Mouse (Mus musculus) kidney, adult 2 months (tissue): Measurements from ENCODE around the gene Slc26a1. TPM values are rescaled to one million over a fixed set of nuclear protein-coding genes. Genes with fewer than 3 reads are reported as not detected.
A peak's percentile ranks its signal among the peaks of the same experiment; 100 is the strongest.

Experiments
- DNase-seq: peaks from one replicate; pipeline ENCODE4 v3.0.0; 2021
- H3K27ac ChIP-seq: fragments of 200-500 bp; 2 replicates; pipeline ENCODE4 v1.5.1; 2012; ENCODE audit warnings: low read depth, low read length, control low read depth, inconsistent platforms; ENCODE audit not compliant: insufficient read depth
- H3K27me3 ChIP-seq: fragments of 200-500 bp; replicated peaks from 2 replicates; pipeline ENCODE4 v1.6.1; 2012; ENCODE audit warnings: mild to moderate bottlenecking, moderate library complexity, low read length, inconsistent platforms; ENCODE audit not compliant: control insufficient read depth, insufficient read depth
- H3K36me3 ChIP-seq: fragments of 200-500 bp; 2 replicates; pipeline ENCODE4 v1.6.1; 2012; ENCODE audit warnings: mild to moderate bottlenecking, moderate library complexity, low read length, inconsistent platforms; ENCODE audit not compliant: control insufficient read depth, insufficient read depth
- H3K4me1 ChIP-seq: fragments of 200-500 bp; 2 replicates; pipeline ENCODE4 v1.6.1; 2011; ENCODE audit warnings: low read length; ENCODE audit not compliant: control insufficient read depth, insufficient read depth
- H3K4me3 ChIP-seq: fragments of 200-500 bp; 2 replicates; pipeline ENCODE4 v1.5.1; 2011; ENCODE audit warnings: mild to moderate bottlenecking, low read depth, low read length, control low read depth; ENCODE audit not compliant: insufficient read depth
- CTCF ChIP-seq: fragments of 200-500 bp; conservative IDR thresholded peaks from 2 replicates; pipeline ENCODE4 v1.5.1; 2011; ENCODE audit warnings: low read depth, mild to moderate bottlenecking, control low read depth, low read length, moderate library complexity, mixed read lengths; ENCODE audit not compliant: insufficient read depth, insufficient read length
- POLR2A ChIP-seq: fragments of 200-500 bp; IDR thresholded peaks from one replicate; pipeline ENCODE4 v1.6.1; 2011; ENCODE audit warnings: low read depth, low read length, control low read depth
- WGBS: fragments of 180-500 bp; shearing (Covaris S2); methylation state at CpG from one replicate; pipeline ENCODE4 v1.1.7; 2018; 5-methylcytosine and 5-hydroxymethylcytosine counted together
- polyA plus RNA-seq: library from polyadenylated mRNA; depleted of rRNA; stranded (reverse); fragments of >200 nt; gene quantifications from 2 replicates; pipeline ENCODE4 v1.2.3, GENCODE M21; 2012

Gene Slc26a1
- polyA plus RNA-seq, 1 experiment = 257 TPM

DNA sequence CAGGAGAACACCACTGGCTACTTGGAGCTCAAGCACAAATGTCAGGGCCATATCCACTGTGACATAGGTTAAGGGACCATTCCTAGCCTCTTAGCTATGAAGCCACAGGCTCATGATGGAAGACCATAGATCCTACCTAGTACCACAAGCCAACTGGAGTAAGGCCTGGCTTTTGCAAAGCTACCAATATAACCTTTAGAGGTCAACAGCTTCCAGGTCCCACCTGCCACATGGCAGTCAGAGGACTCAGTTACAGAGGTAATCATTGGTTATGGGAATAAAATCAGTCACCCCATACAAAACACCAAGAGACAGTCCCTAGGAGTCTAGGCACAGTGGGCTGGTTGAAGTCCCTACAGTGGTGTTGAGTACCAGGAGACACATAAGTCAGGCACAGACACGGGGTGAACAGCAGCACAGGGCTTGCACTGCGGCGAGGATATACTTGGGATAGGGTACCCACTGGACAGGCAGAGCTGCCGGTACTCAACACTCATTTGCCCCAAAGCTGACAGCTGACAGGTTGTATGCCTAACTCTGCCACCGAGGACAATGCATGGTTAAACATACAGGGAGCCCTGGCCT is 24.1 kb downstream of the Slc26a1 start:
- Histone ChIP-seq H3K27ac (no peak overlapping the region), H3K27me3 (no peaks in the 10 kb centered on the region), H3K4me3 (no peak overlapping the region), H3K4me1 (peaks cover 5% of the 10 kb centered on the region; the same call in 1 of the 2 replicates), H3K36me3 (peaks cover 3% of the 10 kb centered on the region)
- DNase-seq = no peak
- TF ChIP-seq POLR2A = no peak
- no peak for TF ChIP-seq CTCF
- 71% methylated on average over 5 of the region's 5 CpGs for WGBS

DNA sequence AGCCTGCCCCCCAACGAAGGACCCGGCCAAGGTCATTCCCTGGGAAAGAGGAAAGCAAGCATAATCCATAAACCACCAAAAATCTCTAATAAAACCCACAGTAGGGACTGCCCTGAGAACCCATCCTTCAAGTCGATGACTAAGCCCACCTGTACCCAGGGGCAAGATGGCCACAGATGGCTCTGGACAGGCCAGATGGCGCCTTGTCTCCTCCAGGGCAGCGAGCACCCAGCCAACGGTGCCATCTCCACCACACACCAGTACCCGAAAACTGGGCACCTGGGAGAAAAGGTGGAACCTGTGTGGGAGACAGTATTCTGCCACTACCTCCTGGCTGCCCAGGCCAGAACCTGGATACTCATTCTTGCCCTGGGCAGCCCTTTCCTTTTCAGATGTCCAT is 25.0 kb downstream of the Slc26a1 start:
- H3K27me3 ChIP-seq = no peaks in the 10 kb centered on the region
- H3K4me3 ChIP-seq = no peak overlapping the region
- H3K4me1 ChIP-seq = peaks cover 5% of the 10 kb centered on the region; the same call in 1 of the 2 replicates
- H3K36me3 ChIP-seq = peaks cover 3% of the 10 kb centered on the region
- H3K27ac ChIP-seq = no peak overlapping the region
- TF ChIP-seq POLR2A (no peak), CTCF (no peak)
- WGBS = 93% methylated on average over 7 of the region's 7 CpGs
- no peak for DNase-seq

DNA sequence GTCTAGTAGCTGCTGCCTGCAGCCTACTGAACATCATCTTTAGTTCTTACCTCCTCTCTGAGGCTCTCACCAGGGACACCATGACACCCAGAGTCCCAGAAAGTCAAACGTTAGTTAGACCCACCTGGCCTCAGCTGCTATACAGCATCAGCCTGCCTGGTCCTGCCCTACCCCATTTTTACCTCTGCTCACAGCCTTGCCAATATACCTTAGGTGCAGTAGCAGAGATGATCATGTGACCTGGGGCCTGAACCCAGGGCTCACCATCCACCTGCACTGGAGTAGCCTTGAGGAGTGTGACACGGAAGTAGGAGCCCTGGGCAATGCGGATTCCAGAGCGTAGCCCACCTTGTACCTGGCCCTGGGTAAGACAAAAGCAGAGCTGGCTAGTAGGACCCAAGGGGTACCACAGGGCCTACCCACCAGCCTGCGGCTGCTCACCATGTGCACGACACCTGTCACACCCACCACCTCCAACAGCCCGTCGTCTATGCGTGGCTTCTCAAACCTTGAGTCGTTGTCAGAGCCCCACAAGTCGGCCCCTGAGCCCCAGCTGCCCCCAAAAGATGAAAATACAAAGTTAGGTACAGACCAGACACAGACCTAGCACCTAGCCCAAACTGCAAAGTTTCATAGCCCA is 26.3 kb downstream of the Slc26a1 start:
- H3K36me3 ChIP-seq = peaks cover 1% of the 10 kb centered on the region
- no peak overlapping the region for H3K27ac ChIP-seq
- H3K4me1 ChIP-seq = no peaks in the 10 kb centered on the region
- TF ChIP-seq POLR2A (no peak), CTCF (no peak)
- H3K4me3 ChIP-seq = no peak overlapping the region
- no peak for DNase-seq
- 92% methylated on average over 11 of the region's 11 CpGs for WGBS
- H3K27me3 ChIP-seq = no peaks in the 10 kb centered on the region

DNA sequence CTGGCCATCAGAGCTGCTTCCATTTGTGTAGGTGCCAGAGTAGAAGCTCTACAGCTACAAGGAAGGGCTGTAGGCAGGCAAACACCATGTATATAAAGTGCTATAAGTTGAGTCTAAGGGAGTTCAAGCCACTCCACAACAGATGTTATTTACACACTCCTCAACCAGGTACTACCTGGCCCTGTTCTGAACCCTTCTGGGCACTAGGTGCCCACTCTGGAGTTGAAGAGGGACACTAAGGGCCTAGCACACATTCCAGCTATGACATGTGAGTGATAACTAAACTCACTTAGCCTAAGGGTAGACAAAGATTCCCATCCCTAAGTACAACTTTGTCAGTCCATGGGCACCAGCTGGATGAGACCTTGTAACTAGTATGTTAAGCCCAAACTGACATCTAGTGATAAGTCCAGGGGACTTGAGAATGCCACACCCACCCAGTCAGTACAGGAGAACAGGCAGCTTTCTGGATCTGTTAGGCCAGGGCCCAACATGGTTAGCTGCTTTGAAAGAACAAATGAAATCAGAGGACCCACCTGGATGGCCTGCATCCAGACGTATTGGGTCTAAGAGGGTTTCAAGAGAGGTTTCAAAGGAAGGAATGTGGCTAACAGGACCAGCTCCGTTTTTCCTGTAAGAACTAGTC is 27.4 kb downstream of the Slc26a1 start:
- no peaks in the 10 kb centered on the region for H3K36me3 ChIP-seq
- DNase-seq = no peak

DNA sequence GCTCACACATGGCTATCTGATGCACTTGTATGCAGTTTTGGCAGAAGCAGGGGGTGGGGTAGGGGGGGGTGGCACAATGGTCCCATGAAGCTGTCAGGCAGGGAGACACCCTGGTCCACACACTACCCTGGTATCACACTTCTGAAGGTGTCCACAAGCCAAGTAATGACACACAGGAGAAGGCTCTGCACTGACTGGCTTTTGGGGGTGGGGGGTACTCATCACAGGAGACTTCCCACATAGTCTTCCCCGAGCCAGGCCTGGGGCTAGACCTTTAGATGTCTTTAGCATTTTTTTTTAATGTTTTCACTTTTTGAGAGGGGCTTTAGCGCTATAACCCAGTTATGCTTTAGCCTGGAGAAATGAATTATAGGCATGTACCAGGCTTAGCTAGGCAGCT is 28.1 kb downstream of the Slc26a1 start:
- WGBS = 89% methylated on average over 2 of the region's 2 CpGs
- H3K4me3 ChIP-seq = no peak overlapping the region
- H3K4me1 ChIP-seq = no peaks in the 10 kb centered on the region
- TF ChIP-seq POLR2A = no peak
- no peak for TF ChIP-seq CTCF
- H3K27ac ChIP-seq = no peak overlapping the region
- DNase-seq = no peak
- no peaks in the 10 kb centered on the region for H3K27me3 ChIP-seq
- H3K36me3 ChIP-seq = no peaks in the 10 kb centered on the region

More for the DNA sequence above, 27.4 kb downstream of the Slc26a1 start:
- Histone ChIP-seq H3K4me3 (no peak overlapping the region), H3K4me1 (no peaks in the 10 kb centered on the region), H3K27ac (no peak overlapping the region), H3K27me3 (no peaks in the 10 kb centered on the region)
- TF ChIP-seq POLR2A (no peak), CTCF (no peak)
- 80% methylated on average over 2 of the region's 2 CpGs for WGBS

DNA sequence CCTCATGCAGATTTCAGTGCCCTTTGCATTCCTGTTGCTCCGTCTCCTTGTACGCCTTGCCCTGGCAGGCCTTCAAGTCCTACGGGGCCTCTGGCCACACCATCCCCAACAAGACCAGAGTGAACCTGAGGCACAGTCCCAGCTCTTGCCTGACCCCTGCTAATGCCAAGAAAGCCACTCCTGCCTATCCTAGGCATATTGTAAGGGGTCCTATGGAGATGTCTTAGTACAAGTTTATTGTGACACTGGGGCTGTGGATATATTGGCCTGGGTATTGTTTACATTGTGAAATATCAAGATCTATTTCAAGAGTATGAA is 29.1 kb downstream of the Slc26a1 start:
- 46% methylated on average over 3 of the region's 3 CpGs for WGBS
- H3K36me3 ChIP-seq = no peaks in the 10 kb centered on the region

DNA sequence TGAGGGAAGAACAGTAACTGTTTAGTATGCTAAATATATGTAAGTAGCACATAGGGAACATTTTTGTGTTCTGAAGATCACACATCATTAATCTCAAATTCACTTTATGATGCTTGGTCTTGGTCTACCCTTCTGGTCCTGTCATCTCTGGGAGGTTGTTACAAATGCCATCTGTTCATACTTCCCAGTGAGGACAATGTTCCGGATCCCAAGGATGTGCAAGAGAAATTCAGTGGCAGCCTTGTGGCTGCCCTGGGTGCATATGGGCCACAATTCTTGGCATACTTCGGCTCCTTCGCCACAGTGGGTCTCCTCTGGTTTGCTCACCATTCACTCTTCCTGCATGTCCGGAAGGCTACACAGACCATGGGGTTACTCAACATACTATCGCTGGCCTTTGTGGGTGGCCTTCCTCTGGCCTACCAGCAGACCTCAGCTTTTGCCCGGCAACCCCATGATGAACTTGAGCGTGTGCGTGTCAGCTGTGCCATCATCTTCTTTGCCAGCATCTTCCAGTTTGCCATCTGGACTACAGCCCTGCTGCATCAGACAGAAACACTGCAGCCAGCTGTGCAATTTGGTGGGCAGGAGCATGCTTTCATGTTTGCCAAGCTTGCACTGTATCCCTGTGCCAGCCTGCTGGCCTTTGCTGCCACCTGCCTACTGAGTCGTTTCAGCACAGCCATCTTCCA is 29.6 kb downstream of the Slc26a1 start:
- no peak overlapping the region for H3K4me3 ChIP-seq
- H3K4me1 ChIP-seq = no peaks in the 10 kb centered on the region
- H3K27ac ChIP-seq = no peak overlapping the region
- 84% methylated on average over 9 of the region's 9 CpGs for WGBS
- H3K36me3 ChIP-seq = no peaks in the 10 kb centered on the region
- DNase-seq = no peak
- TF ChIP-seq POLR2A (no peak), CTCF (peak; percentile 49)
- no peaks in the 10 kb centered on the region for H3K27me3 ChIP-seq

More for the DNA sequence above, 29.1 kb downstream of the Slc26a1 start:
- no peak for TF ChIP-seq CTCF
- no peak for TF ChIP-seq POLR2A
- Histone ChIP-seq H3K4me3 (no peak overlapping the region), H3K27me3 (no peaks in the 10 kb centered on the region), H3K4me1 (no peaks in the 10 kb centered on the region), H3K27ac (no peak overlapping the region)
- DNase-seq = peak; percentile 49
